Mouse (Mus musculus) T-helper 2 cell (primary cell): ENCODE measurements around the gene Bpifc.

Experiments
- in situ Hi-C: fragments of 300-600 bp; cut with MboI, MseI; formaldehyde crosslinking; loops from one replicate; pipeline ENCODE4 v1.15.1; 2025; ENCODE audit warnings: high pct_unique_total_duplicates

Bpifc gene

DNA sequence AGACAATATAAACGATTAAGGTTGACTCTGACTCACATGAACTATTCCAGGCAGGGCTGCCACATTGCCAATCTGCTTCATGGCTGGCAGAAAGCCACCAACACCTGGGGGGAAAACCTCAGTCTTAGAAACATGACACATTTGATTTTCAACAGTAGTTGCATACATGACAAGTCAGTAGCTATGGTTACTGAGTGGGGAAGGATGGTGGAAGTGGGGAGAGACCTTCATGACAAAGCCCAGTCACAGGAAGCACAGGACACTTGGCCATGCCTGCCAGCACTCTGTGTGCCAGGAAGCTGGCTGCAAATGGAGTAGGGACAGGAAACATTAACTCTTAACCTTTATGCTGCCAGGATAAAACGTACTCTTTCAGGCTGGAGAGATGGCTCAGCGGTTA lies 58.3 kb downstream of the Bpifc start:
- in situ Hi-C loops, result no loop called here

DNA sequence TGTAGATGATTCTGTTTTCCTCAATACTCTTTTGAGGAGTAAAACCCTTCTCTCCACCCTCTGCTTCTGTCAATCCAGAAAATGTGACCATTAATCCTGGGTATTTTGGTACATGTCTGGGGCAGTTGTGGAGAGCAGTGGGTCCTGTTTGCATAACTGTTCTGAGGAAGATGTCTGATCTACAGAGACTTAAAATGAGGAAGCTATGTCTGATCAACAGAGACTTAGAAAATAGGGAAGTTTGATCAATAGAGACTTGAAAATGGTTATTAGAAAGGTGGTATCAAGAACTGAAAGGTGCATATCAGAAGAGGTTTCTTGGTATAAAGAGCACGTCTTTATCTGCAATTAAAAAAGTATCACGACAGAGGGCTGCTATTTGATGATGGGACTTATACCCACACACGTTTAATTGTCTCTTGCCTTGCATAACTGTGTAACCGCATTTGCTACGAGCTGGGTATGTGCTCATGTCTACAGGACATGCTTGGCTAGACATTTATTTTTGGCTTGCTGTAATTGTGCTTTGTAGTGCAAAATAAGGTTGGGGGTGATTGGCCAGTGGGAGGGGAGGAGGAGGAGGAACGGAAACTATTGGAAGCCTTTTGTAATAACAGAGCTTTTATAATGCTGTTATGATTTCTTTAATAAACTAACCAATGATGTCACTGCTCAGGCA lies 59.8 kb downstream of the Bpifc start:
- in situ Hi-C loops, result no loop called here

DNA sequence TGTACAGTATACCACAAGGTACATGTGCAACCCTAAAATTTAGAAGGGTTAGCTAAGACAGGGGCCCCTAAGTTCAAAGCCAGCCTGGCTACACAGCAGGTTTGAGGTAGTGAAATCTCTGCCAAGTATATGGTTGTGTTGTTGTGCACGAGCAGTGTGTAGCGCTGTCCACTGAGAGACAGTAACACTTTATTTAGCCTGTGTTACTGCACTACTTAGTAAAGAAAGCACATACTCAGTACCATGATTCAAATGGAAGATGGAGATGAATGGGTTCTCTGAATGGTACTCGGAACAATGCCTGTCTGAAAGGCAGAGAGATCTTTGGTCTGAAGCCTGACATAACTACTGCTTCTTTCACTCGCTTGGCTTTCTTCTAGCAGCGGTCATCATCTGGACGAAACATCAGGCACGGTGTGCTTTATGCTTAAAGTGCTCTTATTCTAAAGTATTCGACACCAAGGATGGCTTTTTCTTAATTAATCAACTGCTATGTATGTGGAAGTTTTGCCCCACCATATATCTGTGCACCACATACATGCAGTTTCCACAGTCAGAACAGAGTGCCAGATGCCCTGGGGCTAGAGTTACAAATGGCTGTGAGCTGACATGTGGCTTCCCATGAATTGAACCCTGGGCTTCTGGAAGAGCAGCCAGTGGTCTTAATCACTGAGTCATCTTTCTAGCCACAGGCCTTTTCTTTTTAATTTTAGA lies 63.1 kb downstream of the Bpifc start:
- in situ Hi-C loops, result loop anchor here (5.0 kb wide), 1 partner anchor 71 kb away; no protein-coding TSS in a partner anchor

DNA sequence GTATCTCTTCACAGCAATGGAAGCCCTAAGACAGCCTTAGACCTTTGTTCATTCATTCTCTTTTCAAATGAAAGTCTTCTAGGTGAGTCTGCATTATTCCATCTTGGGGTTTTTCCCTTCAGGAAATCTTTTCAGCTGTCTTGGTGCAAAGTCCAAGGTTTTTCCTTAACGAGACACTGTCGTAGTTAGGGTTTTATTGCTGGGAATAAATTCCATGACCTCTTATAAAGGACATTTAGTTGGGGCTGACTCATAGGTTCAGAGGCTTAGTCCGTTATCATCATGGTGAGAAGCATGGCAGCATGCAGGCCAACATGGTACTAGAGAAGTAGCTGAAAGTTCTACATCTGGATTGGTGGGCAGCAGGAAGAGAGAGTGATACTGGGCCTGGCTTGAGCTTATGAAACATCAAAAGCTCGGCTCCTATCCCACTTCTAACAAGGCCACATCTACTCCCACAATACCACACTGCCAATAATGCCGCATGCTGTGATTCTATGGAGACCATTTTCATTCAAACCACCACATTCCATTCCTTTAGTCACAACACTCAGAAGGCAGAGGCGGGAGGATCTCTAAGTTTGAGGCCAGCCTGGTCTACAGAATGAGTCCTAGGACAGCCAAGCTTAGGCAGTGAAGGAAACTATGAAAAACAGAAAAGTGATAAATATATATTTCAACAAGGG lies 75.3 kb downstream of the Bpifc start:
- in situ Hi-C loops, result no loop called here

DNA sequence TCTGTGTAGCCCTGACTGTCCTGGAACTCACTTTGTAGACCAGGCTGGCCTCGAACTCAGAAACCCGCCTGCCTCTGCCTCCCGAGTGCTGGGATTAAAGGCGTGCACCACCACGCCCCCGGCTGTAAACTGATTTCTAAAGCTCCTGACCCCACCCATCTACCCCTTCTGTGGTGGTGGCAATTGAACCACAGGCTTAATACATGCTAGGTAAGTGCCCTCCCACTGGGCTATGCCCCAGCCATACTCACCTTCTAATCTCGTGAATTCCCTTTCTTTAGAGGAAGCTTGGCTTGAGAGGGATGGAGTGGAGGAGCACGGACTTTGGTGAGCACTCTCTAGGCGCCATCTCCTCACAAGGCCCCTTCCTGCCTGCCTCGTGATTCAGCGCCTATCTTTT lies 81.7 kb downstream of the Bpifc start:
- in situ Hi-C loops, result no loop called here

DNA sequence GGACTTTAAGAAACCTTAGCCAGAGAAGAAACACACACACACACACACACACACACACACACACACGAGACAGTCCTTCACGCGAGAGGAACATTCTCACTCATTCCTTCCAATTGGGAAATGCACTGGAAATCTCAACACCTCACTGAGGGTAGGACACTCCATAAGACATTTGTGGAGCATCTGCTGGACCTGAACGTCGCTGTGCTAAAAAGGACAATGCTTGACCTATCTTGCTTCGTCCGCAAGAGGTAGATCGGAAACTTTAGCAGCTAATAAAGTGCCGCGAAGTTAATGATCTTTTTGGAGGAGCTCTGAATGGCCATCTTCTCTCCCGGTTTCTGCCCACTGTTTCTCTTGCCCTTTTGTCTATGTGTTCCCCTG lies 82.5 kb downstream of the Bpifc start:
- in situ Hi-C loops, result no loop called here

DNA sequence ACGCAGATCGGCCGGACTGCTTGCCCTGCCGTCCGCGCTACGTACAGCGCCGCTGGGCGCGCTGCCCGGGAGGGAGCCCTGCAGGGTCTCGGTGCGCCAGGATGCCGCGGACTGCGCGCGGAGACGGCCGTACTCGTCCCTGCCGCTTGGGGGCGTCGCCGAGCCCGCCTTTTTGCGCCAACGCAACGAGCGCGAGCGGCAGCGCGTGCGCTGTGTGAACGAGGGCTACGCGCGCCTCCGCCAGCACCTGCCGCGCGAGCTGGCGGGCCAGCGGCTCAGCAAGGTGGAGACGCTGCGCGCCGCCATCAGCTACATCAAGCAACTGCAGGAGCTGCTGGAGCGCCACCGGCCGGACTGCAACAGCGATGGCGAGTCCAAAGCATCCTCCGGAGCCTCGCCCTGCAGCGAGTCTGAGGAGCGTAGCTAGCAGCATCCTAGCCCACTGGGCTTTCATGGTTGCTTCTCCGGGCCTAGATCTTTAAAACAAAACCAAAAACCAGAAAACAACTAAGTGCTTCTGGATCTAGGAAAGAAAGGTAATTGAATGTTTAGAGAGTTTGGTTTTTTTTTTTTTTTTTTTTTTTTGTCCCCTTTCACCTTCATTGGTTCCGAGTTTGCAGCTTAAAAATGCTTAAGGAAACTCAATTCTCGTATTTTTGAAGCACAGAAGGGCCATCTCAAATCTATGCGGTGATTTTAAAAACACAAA lies 83.0 kb downstream of the Bpifc start:
- in situ Hi-C loops, result no loop called here

DNA sequence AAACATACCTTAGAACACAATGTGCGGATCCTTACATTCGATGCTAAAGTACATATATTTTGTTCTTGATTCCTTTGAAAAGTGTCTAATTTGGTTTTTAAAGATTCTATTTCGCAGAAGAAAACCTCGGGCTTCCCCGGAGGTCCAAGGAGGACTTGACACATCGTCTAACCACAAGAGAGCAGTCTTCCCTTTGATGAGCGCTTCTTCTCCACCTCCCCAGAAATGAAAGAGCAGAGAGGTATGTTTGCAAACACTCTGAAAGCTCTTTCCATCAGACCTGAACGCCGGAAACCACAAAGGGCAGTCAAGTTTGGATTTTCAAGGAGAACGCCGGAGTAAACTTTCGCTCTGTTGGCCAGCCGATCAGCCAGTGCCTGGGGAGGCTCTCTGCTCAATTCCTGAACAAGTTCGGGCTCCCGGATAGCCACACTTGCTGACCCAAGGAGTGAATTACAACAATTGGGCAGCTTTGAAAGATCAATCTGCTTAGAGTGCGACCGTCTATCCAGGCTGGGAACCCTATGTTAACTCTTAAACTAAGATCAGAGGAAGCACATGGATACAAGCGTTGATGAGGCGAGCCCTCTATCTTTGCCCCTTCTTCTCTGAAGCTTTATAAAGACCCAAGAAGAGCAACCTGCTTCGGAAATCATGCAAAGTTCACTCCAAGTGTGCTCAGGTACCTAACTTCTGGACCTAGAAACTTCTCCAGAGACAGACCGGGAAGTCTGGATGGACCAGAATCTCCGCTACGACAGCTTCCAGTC lies 83.8 kb downstream of the Bpifc start, which contains the start of gene Ascl4:
Gene Ascl4 (plus strand): TSS at position 6 of the 770 bp plus-strand sequence.
- in situ Hi-C loops, result no loop called here

DNA sequence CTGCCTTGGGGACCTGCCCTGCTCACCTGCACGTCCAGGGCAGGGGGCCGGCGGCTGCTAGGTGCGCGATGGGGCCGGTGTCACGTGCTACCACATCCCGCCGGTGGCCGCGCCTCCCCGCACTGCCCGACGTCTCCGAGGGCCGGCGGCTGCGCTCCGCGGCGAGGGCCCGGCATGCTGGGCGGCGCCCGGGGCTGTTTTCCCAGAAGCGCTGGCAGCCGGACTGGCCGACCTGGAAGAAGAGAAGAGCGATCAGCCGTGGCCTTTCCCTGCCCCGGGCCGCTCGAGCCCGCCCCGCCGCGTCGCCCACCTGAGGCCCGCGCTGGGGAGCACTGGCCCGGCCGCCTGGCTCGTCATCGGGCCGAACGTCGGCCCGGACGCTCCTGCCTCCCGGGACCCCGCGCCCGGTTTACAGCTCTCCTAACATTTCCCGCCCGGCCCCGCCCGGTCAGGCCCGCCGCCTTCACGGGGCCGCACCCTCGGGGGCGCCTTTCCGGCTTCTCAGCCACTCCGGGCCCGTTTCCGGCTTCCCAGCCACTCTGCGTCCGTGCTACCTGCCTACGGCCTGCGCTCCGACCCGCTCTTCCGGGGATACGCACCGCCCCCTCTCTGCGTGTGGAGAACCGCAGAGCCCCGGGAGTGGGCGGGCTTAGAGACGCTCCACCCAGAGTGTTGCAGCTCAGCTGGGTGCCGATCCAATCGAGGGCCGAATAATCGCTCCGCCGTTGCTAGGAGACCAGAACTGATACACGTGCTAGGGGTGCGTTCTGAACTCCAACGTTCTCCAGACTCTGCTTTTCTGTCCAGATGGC lies 95.0 kb downstream of the Bpifc start, which contains the start of gene Prdm4:
Gene Prdm4 (minus strand): TSS at position 645 of the 812 bp plus-strand sequence.
- in situ Hi-C loops, result loop anchor here (5.0 kb wide), 1 partner anchor 39 kb away; no protein-coding TSS in a partner anchor
